Mouse (Mus musculus) liver, embryonic 16.5 days (tissue): ENCODE results near the gene Zfp105. TPM values are rescaled to one million over a fixed set of nuclear protein-coding genes. Genes with fewer than 3 reads are reported as not detected.

Experiments
- ATAC-seq: fragments of 200-750 bp; cut with Nextera tagmentation; 2 replicates; pipeline ENCODE4 v1.8.0; 2017; ENCODE audit warnings: low read depth, mild to moderate bottlenecking, moderate number of reproducible peaks, moderate library complexity
- H3K27ac ChIP-seq: fragments of 300-500 bp; sonication (generic); 2 replicates; pipeline ENCODE4 v1.5.1; 2014; ENCODE audit warnings: mild to moderate bottlenecking, low read length
- H3K27me3 ChIP-seq: fragments of 300-500 bp; sonication (generic); 2 replicates; pipeline ENCODE4 v1.6.1; 2014; ENCODE audit warnings: low read depth, low read length, mixed read lengths; ENCODE audit not compliant: control insufficient read depth, insufficient read depth
- H3K36me3 ChIP-seq: fragments of 300-500 bp; sonication (generic); 2 replicates; pipeline ENCODE4 v1.6.1; 2014; ENCODE audit warnings: mild to moderate bottlenecking; ENCODE audit not compliant: control insufficient read depth, insufficient read depth
- H3K4me1 ChIP-seq: fragments of 300-500 bp; sonication (generic); 2 replicates; pipeline ENCODE4 v1.6.1; 2014; ENCODE audit warnings: low read depth, low read length, mixed read lengths; ENCODE audit not compliant: control insufficient read depth
- H3K4me2 ChIP-seq: fragments of 300-500 bp; sonication (generic); 2 replicates; pipeline ENCODE4 v1.6.1; 2014; ENCODE audit warnings: low read depth, low read length, mixed read lengths
- H3K4me3 ChIP-seq: fragments of 300-500 bp; sonication (generic); 2 replicates; pipeline ENCODE4 v1.5.1; 2014; ENCODE audit warnings: low read depth, mild to moderate bottlenecking, low read length
- H3K9ac ChIP-seq: fragments of 300-500 bp; sonication (generic); 2 replicates; pipeline ENCODE4 v1.6.1; 2014; ENCODE audit warnings: low read depth, low read length
- H3K9me3 ChIP-seq: fragments of 300-500 bp; sonication (generic); replicated peaks from 2 replicates; pipeline ENCODE4 v1.6.1; 2016; ENCODE audit warnings: low read length; ENCODE audit not compliant: control insufficient read depth
- WGBS: fragments of 180-500 bp; shearing (Covaris S2); extraction: QIAGEN DNeasy Blood & Tissue Kit; methylation state at CpG from one replicate; pipeline ENCODE4 v1.1.7; 2014; ENCODE audit not compliant: insufficient replicate concordance; 5-methylcytosine and 5-hydroxymethylcytosine counted together
- polyA plus RNA-seq: library from polyadenylated mRNA; unstranded; fragments of >200 nt; fragmentation: Nextera tagmentation; extraction: Ambion mirVana; gene quantifications from 2 replicates; pipeline ENCODE4 v1.2.1, GENCODE M21; 2015

The Zfp105 gene
- polyA plus RNA-seq, 1 experiment from 2014 or later: 1.6 TPM

- Histone ChIP-seq H3K4me3 (no peak overlapping the region), H3K9ac (no peak overlapping the region), H3K4me2 (no peak overlapping the region), H3K4me1 (no peaks in the 10 kb centered on the region), H3K9me3 (no peaks in the 10 kb centered on the region), H3K27ac (no peak overlapping the region), H3K27me3 (peaks cover under 1% of the 10 kb centered on the region; the same call in 1 of the 2 replicates), H3K36me3 (peaks cover 12% of the 10 kb centered on the region)
- WGBS: 38% methylated on average over 3 of the region's 3 CpGs
- no peak for ATAC-seq
These were observed 6.0 kb downstream of the Zfp105 start for GRCm38 (mm10) chr9:122928915-122929314.

GRCm38 (mm10) chr9:122950643-122951475 lies 28.0 kb downstream of the Zfp105 start, which contains the start of the genes 1110059G10Rik and Kif15:
TSS of gene 1110059G10Rik (minus strand) at chr9:122951000.
TSS of gene Kif15 (plus strand) at chr9:122951046.
- H3K9me3 ChIP-seq: no peaks in the 10 kb centered on the region
- peaks cover 4% of the 10 kb centered on the region; the same call in 1 of the 2 replicates for H3K36me3 ChIP-seq
- H3K4me2 ChIP-seq: peak within 1 kb of the TSS; percentile 60
- no peaks in the 10 kb centered on the region for H3K27me3 ChIP-seq
- H3K9ac ChIP-seq: peak within 1 kb of the TSS; percentile 88
- peaks cover 6% of the 10 kb centered on the region for H3K4me1 ChIP-seq
- WGBS: under 1% methylated on average over 64 of the region's 64 CpGs
- H3K4me3 ChIP-seq: peak within 1 kb of the TSS; percentile 95
- H3K27ac ChIP-seq: peak within 1 kb of the TSS; percentile 85
- peak; percentile 94 for ATAC-seq

Other genes starting within 250 kb of the Zfp105 start
- gene Topaz1, start 175.7 kb upstream of the Zfp105 start, polyA plus RNA-seq: not detected in 2 replicates
- 2.0 and 2.1 TPM in 2 replicates for gene Tcaim, start 117.5 kb upstream of the Zfp105 start, polyA plus RNA-seq
- 0.16 TPM in 1 of 2 replicates, not detected in the other for gene Gm35549, start 79.0 kb upstream of the Zfp105 start, polyA plus RNA-seq
- gene Zfp445, start 57.1 kb upstream of the Zfp105 start, polyA plus RNA-seq: 19.4 and 20.3 TPM in 2 replicates
- gene Zkscan7, start 37.4 kb upstream of the Zfp105 start, polyA plus RNA-seq: 0.69 and 1.0 TPM in 2 replicates
- gene 1110059G10Rik, start 27.9 kb downstream of the Zfp105 start, polyA plus RNA-seq: 12.0 and 14.0 TPM in 2 replicates
- 26.9 and 30.4 TPM in 2 replicates for gene Kif15, start 28.0 kb downstream of the Zfp105 start, polyA plus RNA-seq
- gene Tmem42, start 98.3 kb downstream of the Zfp105 start, polyA plus RNA-seq: 6.5 and 6.6 TPM in 2 replicates
- 0.12 and 0.13 TPM in 2 replicates for gene Tgm4, start 111.7 kb downstream of the Zfp105 start, polyA plus RNA-seq
- 26.3 and 27.6 TPM in 2 replicates for gene Zdhhc3, start 190.1 kb downstream of the Zfp105 start, polyA plus RNA-seq
- 63.6 and 67.5 TPM in 2 replicates for gene Exosc7, start 190.1 kb downstream of the Zfp105 start, polyA plus RNA-seq
- gene Clec3b, start 227.9 kb downstream of the Zfp105 start, polyA plus RNA-seq: 0.20 TPM in 1 of 2 replicates, not detected in the other